Mouse (Mus musculus) myocyte (in vitro differentiated cells): ENCODE measurements at regions not wholly inside any gene's neighbourhood (a gene's known extent, or its start where the extent isn't known, plus 50 kb on each side); places are given as distances from the start of the nearest gene placed in this dataset.

ENCODE experiments used
- H3K27me3 ChIP-seq: one replicate; pipeline ENCODE4 v1.6.1; 2011; ENCODE audit not compliant: control insufficient read depth, insufficient read depth, insufficient read length
- H3K36me3 ChIP-seq: one replicate; pipeline ENCODE4 v1.6.1; 2011; ENCODE audit not compliant: control insufficient read depth, insufficient read depth
- H3K4me2 ChIP-seq: one replicate; pipeline ENCODE4 v1.6.1; 2011; ENCODE audit warnings: low read depth, control low read depth
- H3K4me3 ChIP-seq: one replicate; pipeline ENCODE4 v1.5.1; 2011; ENCODE audit warnings: mild to moderate bottlenecking, control low read depth, moderate library complexity
- H3K79me2 ChIP-seq: one replicate; pipeline ENCODE4 v1.6.1; 2011; ENCODE audit not compliant: control insufficient read depth, insufficient read depth
- H3ac ChIP-seq: one replicate; pipeline ENCODE4 v1.6.1; 2011; ENCODE audit not compliant: control insufficient read depth, insufficient read length
- CEBPB ChIP-seq: IDR thresholded peaks from 2 replicates; pipeline ENCODE4 v1.6.1; 2011; ENCODE audit warnings: mild to moderate bottlenecking, moderate library complexity; ENCODE audit not compliant: poor library complexity, insufficient read depth, severe bottlenecking
- E2F4 ChIP-seq: IDR thresholded peaks from one replicate; pipeline ENCODE4 v1.6.1; 2011; ENCODE audit warnings: mild to moderate bottlenecking, control low read depth, moderate library complexity; ENCODE audit not compliant: insufficient read depth
- MAX ChIP-seq: IDR thresholded peaks from one replicate; pipeline ENCODE4 v1.6.1; 2011; ENCODE audit warnings: low read depth, mild to moderate bottlenecking, control low read depth
- MYOD1 ChIP-seq, 3 experiments: IDR thresholded peaks; one replicate each; pipeline ENCODE4 v1.6.1; 2011; ENCODE audit warnings: control low read depth in 2 of 3, low read depth in 2 of 3, mild to moderate bottlenecking in 2 of 3, moderate library complexity in 1 of 3; ENCODE audit not compliant: insufficient read length in 2 of 3, control insufficient read depth in 1 of 3
- MYOG ChIP-seq, 3 experiments: IDR thresholded peaks; one replicate each; pipeline ENCODE4 v1.6.1; 2011; ENCODE audit warnings: control low read depth in 2 of 3, low read depth in 2 of 3, mild to moderate bottlenecking in 2 of 3; ENCODE audit not compliant: insufficient read length in 2 of 3, control insufficient read depth in 1 of 3, insufficient read depth in 1 of 3
- POLR2A ChIP-seq: IDR thresholded peaks from one replicate; pipeline ENCODE4 v1.6.1; 2011; ENCODE audit warnings: low read depth, mild to moderate bottlenecking, control low read depth, moderate library complexity; ENCODE audit not compliant: insufficient read length
- POLR2AphosphoS2 ChIP-seq: IDR thresholded peaks from one replicate; pipeline ENCODE4 v1.6.1; 2011; ENCODE audit warnings: low read depth, control low read depth; ENCODE audit not compliant: insufficient read length
- REST ChIP-seq: IDR thresholded peaks from one replicate; pipeline ENCODE4 v1.6.1; 2011; ENCODE audit warnings: mild to moderate bottlenecking, control low read depth, moderate library complexity; ENCODE audit not compliant: insufficient read depth, insufficient read length
- SRF ChIP-seq: IDR thresholded peaks from one replicate; pipeline ENCODE4 v1.6.1; 2011; ENCODE audit warnings: low read depth; ENCODE audit not compliant: control insufficient read depth, insufficient read length
- TCF12 ChIP-seq: IDR thresholded peaks from one replicate; pipeline ENCODE4 v1.6.1; 2011; ENCODE audit warnings: mild to moderate bottlenecking, control low read depth; ENCODE audit not compliant: poor library complexity, insufficient read depth, severe bottlenecking
- TCF3 ChIP-seq: IDR thresholded peaks from one replicate; pipeline ENCODE4 v1.6.1; 2011; ENCODE audit warnings: low read depth, control low read depth; ENCODE audit not compliant: insufficient read length
- USF1 ChIP-seq: IDR thresholded peaks from one replicate; pipeline ENCODE4 v1.6.1; 2011; ENCODE audit warnings: low read depth, mild to moderate bottlenecking, control low read depth, moderate library complexity

DNA sequence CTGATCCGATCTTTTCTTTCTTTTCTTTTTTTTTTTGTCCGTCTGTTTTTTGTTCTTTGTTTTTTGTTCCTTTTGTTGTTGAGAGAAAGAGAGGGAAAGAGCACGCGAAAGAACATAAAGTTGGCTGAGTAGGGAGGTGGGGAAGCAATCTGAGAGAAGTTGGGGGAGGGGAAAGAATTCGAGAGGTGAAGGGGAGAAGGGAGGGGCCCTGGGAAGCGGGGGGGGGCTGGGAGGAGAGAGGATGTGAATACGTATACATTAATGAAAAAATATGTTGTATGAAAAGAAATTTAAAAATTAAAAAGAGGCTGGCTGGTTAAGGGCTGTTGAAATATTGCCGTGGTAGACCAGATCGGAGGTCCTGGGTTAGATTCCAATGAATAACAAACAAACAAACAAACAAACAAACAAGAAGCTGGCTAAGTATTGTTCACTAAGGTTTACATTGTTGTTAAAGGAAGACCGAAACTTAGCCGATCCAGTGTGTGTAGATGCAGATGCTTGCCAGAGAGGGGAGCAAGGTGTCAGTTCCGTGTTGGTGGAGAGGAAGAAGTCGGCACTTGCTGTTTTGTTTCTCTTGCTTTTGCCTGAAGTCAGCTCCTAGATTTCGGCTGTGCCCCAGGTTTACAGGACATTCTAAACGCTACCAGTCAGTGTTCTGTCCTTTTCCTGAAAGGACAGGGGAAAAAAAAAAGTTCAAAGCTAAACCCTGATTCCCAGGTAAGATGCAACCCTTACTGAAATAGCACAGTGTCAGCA lies 129.1 kb upstream of the Tex13c2 start:
- Histone ChIP-seq H3K79me2 (no peaks in the 10 kb centered on the region), H3K27me3 (no peaks in the 10 kb centered on the region), H3K36me3 (no peaks in the 10 kb centered on the region), H3K4me3 (no peak overlapping the region), H3ac (no peak overlapping the region), H3K4me2 (peak overlapping the region; percentile 13)
- no peak for TF ChIP-seq POLR2AphosphoS2
- TF ChIP-seq MYOD1 (IDR thresholded peaks at IDR 0.05; ENCODE audit: control insufficient read depth in 1 of 3, insufficient read length in 2 of 3, low read depth in 2 of 3) = no peak
- TF ChIP-seq MAX = no peak
- TF ChIP-seq E2F4 = no peak
- no peak for TF ChIP-seq USF1
- no peak for TF ChIP-seq SRF
- no peak for TF ChIP-seq TCF12
- no peak for TF ChIP-seq MYOG (IDR thresholded peaks at IDR 0.05; ENCODE audit: control insufficient read depth in 1 of 3, insufficient read depth in 1 of 3, insufficient read length in 2 of 3, low read depth in 2 of 3)
- no peak for TF ChIP-seq CEBPB
- TF ChIP-seq POLR2A = no peak
- TF ChIP-seq TCF3 = no peak
- no peak for TF ChIP-seq REST

DNA sequence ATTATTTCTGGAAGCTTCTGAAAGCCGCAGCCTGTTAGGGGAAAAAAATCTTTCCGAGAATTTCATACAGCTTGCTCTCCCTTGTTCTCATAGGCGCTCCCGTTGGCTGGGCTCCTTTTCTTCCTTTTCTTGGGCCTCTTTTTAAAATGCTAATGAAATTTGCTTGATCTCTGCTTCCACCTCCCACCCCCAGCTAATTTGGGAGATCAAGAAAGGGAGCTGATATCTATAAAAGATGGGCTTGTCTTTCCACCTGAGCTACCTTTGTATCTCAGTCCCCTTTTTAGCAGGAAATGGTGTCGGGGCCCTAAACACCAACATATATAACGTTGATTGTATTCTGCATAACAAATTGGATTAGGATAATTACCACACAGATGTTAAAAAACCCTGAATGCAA lies 128.5 kb upstream of the Tex13c2 start:
- Histone ChIP-seq H3K4me2 (no peak overlapping the region), H3K79me2 (no peaks in the 10 kb centered on the region), H3ac (no peak overlapping the region), H3K27me3 (no peaks in the 10 kb centered on the region), H3K36me3 (no peaks in the 10 kb centered on the region), H3K4me3 (no peak overlapping the region)
- TF ChIP-seq TCF3 (no peak), POLR2AphosphoS2 (no peak), POLR2A (no peak), TCF12 (no peak), MYOD1 (IDR thresholded peaks at IDR 0.05; ENCODE audit: control insufficient read depth in 1 of 3, insufficient read length in 2 of 3, low read depth in 2 of 3) (no peak), MYOG (IDR thresholded peaks at IDR 0.05; ENCODE audit: control insufficient read depth in 1 of 3, insufficient read depth in 1 of 3, insufficient read length in 2 of 3, low read depth in 2 of 3) (no peak), USF1 (no peak), REST (no peak), E2F4 (no peak), MAX (no peak), SRF (no peak), CEBPB (no peak)

DNA sequence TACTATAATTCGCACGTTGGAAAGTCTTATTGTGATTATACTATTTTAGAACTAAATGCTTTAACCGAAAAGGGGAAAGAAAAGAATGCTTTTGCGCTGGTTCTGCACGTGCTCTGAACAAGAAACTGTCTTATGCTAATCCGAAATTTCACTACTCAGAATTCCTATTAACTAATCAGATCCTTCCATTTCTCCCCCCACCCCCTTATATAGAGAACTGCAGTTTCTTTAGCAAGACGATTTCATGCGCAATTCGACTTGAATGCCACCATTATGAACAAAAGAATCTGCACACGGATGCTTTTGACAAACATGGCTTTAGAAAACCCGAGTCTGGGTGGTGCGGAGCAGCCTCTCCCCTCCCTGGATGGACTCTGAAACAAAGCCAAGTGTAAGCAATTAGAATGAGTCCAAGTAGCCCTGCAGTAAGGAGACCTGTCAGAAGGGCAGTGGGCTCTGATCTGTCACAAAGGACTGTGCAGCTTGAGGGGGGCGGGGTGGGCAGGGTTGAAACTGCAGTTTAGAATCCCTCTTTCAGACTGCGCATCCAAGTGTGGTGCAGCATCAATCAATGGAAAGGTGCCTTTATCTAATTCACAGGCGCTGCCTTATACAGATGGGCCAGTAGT lies 128.0 kb upstream of the Tex13c2 start:
- H3K4me3 ChIP-seq = no peak overlapping the region
- H3K4me2 ChIP-seq = no peak overlapping the region
- no peaks in the 10 kb centered on the region for H3K27me3 ChIP-seq
- no peaks in the 10 kb centered on the region for H3K79me2 ChIP-seq
- H3ac ChIP-seq = no peak overlapping the region
- no peaks in the 10 kb centered on the region for H3K36me3 ChIP-seq
- TF ChIP-seq E2F4 (no peak), USF1 (no peak), SRF (no peak), REST (no peak), TCF3 (no peak), CEBPB (no peak), MAX (no peak), POLR2A (no peak), MYOD1 (IDR thresholded peaks at IDR 0.05; ENCODE audit: control insufficient read depth in 1 of 3, insufficient read length in 2 of 3, low read depth in 2 of 3) (no peak)

DNA sequence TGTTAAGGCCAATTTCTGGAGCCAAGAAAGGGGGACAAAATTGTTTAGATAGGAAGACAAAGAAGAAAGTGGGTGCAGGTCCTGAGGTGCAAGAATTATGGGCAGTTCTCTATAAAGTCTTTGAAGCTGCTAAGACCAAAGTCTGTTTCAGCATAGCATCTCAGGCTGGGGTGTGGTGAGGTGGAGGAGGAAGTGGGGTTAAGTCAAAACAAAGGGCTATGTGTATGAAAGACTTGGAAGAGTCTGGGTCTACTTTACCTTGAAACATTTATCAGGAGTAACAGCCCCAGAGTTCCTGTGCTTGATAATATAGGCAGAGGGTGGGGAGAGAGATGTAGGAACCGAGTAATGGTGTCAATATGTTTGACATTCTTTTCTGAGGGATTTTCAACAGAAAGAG lies 125.4 kb upstream of the Tex13c2 start:
- Histone ChIP-seq H3ac (no peak overlapping the region), H3K79me2 (no peaks in the 10 kb centered on the region), H3K27me3 (no peaks in the 10 kb centered on the region), H3K36me3 (no peaks in the 10 kb centered on the region), H3K4me3 (no peak overlapping the region), H3K4me2 (no peak overlapping the region)
- TF ChIP-seq REST (no peak), CEBPB (no peak), USF1 (no peak), E2F4 (no peak)
